Mouse (Mus musculus): ENCODE results near the gene Zfp385a. TPM values are rescaled to one million over a fixed set of nuclear protein-coding genes. Genes with fewer than 3 reads are reported as not detected.

Gene Zfp385a
- polyA plus RNA-seq (2014; fragmentation: Nextera tagmentation; extraction: Ambion mirVana): 26.1 and 27.5 TPM in 2 replicates

- Histone ChIP-seq H3K4me1 (ENCODE audit: control insufficient read depth, insufficient read depth, low read length) (peaks cover 18% of the 10 kb centered on the region), H3K27ac (ENCODE audit: low read depth, low read length) (no peak within 1 kb of the TSS), H3K9me3 (ENCODE audit: control insufficient read depth, low read length) (no peaks in the 10 kb centered on the region), H3K36me3 (ENCODE audit: control insufficient read depth, insufficient read depth, low read length) (peaks cover 2% of the 10 kb centered on the region; the same call in 1 of the 2 replicates), H3K4me2 (ENCODE audit: low read depth) (peak within 1 kb of the TSS; percentile 94), H3K9ac (ENCODE audit: low read length) (peak within 1 kb of the TSS; percentile 55), H3K4me3 (ENCODE audit: low read depth, low read length) (peak within 1 kb of the TSS; percentile 53), H3K27me3 (ENCODE audit: control insufficient read depth, insufficient read depth, low read length) (peaks cover 20% of the 10 kb centered on the region)
- under 1% methylated on average over 26 of the region's 26 CpGs for WGBS
- DNase-seq (ENCODE audit: low spot score) (peak; percentile 31), ATAC-seq (ENCODE audit: insufficient read depth, low FRiP score, low TSS enrichment) (peak; percentile 58; the same call in 1 of the 2 replicates)
These were observed at the start of gene Zfp385a for GRCm38 (mm10) chr15:103339961-103340337. Zfp385a (minus strand) TSS chr15:103340093.

GRCm38 (mm10) chr15:103388556-103389145, 48.8 kb upstream of the Zfp385a start:
- H3K9me3 ChIP-seq (ENCODE audit: control insufficient read depth, low read length): no peaks in the 10 kb centered on the region
- H3K4me2 ChIP-seq (ENCODE audit: low read depth): no peak overlapping the region
- no peaks in the 10 kb centered on the region for H3K36me3 ChIP-seq (ENCODE audit: control insufficient read depth, insufficient read depth, low read length)
- no peak overlapping the region for H3K9ac ChIP-seq (ENCODE audit: low read length)
- WGBS: 57% methylated on average over 4 of the region's 4 CpGs
- no peak for DNase-seq (ENCODE audit: low spot score)
- H3K4me1 ChIP-seq (ENCODE audit: control insufficient read depth, insufficient read depth, low read length): no peaks in the 10 kb centered on the region
- no peak overlapping the region for H3K4me3 ChIP-seq (ENCODE audit: low read depth, low read length)
- ATAC-seq (ENCODE audit: insufficient read depth, low FRiP score, low TSS enrichment): no peak
- no peak overlapping the region for H3K27ac ChIP-seq (ENCODE audit: low read depth, low read length)
- H3K27me3 ChIP-seq (ENCODE audit: control insufficient read depth, insufficient read depth, low read length): no peaks in the 10 kb centered on the region

- H3K36me3 ChIP-seq (ENCODE audit: control insufficient read depth, insufficient read depth, low read length): no peaks in the 10 kb centered on the region
- 70% methylated on average over 7 of the region's 7 CpGs for WGBS
- no peak overlapping the region for H3K9ac ChIP-seq (ENCODE audit: low read length)
- H3K4me2 ChIP-seq (ENCODE audit: low read depth): no peak overlapping the region
- no peak overlapping the region for H3K4me3 ChIP-seq (ENCODE audit: low read depth, low read length)
- no peaks in the 10 kb centered on the region for H3K27me3 ChIP-seq (ENCODE audit: control insufficient read depth, insufficient read depth, low read length)
- H3K4me1 ChIP-seq (ENCODE audit: control insufficient read depth, insufficient read depth, low read length): no peaks in the 10 kb centered on the region
- ATAC-seq (ENCODE audit: insufficient read depth, low FRiP score, low TSS enrichment) (no peak), DNase-seq (ENCODE audit: low spot score) (no peak)
- H3K27ac ChIP-seq (ENCODE audit: low read depth, low read length): no peak overlapping the region
- H3K9me3 ChIP-seq (ENCODE audit: control insufficient read depth, low read length): no peaks in the 10 kb centered on the region
These were observed 44.0 kb upstream of the Zfp385a start for GRCm38 (mm10) chr15:103383771-103384488.

- no peaks in the 10 kb centered on the region for H3K4me1 ChIP-seq (ENCODE audit: control insufficient read depth, insufficient read depth, low read length)
- no peak overlapping the region for H3K4me2 ChIP-seq (ENCODE audit: low read depth)
- H3K4me3 ChIP-seq (ENCODE audit: low read depth, low read length): no peak overlapping the region
- no peak for ATAC-seq (ENCODE audit: insufficient read depth, low FRiP score, low TSS enrichment)
- 13% methylated on average over 5 of the region's 5 CpGs for WGBS
- H3K36me3 ChIP-seq (ENCODE audit: control insufficient read depth, insufficient read depth, low read length): no peaks in the 10 kb centered on the region
- no peak overlapping the region for H3K27ac ChIP-seq (ENCODE audit: low read depth, low read length)
- H3K9ac ChIP-seq (ENCODE audit: low read length): no peak overlapping the region
- no peak for DNase-seq (ENCODE audit: low spot score)
- H3K27me3 ChIP-seq (ENCODE audit: control insufficient read depth, insufficient read depth, low read length): no peaks in the 10 kb centered on the region
- H3K9me3 ChIP-seq (ENCODE audit: control insufficient read depth, low read length): no peaks in the 10 kb centered on the region
These were observed 43.0 kb upstream of the Zfp385a start for GRCm38 (mm10) chr15:103382795-103383406.

- H3K9ac ChIP-seq (ENCODE audit: low read length): no peak overlapping the region
- no peaks in the 10 kb centered on the region for H3K36me3 ChIP-seq (ENCODE audit: control insufficient read depth, insufficient read depth, low read length)
- no peak for ATAC-seq (ENCODE audit: insufficient read depth, low FRiP score, low TSS enrichment)
- WGBS: 89% methylated on average over 2 of the region's 2 CpGs
- H3K4me1 ChIP-seq (ENCODE audit: control insufficient read depth, insufficient read depth, low read length): no peaks in the 10 kb centered on the region
- no peak for DNase-seq (ENCODE audit: low spot score)
- no peak overlapping the region for H3K4me3 ChIP-seq (ENCODE audit: low read depth, low read length)
- no peak overlapping the region for H3K27ac ChIP-seq (ENCODE audit: low read depth, low read length)
- no peak overlapping the region for H3K4me2 ChIP-seq (ENCODE audit: low read depth)
- H3K27me3 ChIP-seq (ENCODE audit: control insufficient read depth, insufficient read depth, low read length): no peaks in the 10 kb centered on the region
- H3K9me3 ChIP-seq (ENCODE audit: control insufficient read depth, low read length): no peaks in the 10 kb centered on the region
These were observed 42.2 kb upstream of the Zfp385a start for GRCm38 (mm10) chr15:103382075-103382474.

GRCm38 (mm10) chr15:103378665-103379356, 38.9 kb upstream of the Zfp385a start:
- WGBS: 65% methylated on average over 3 of the region's 3 CpGs
- no peak for ATAC-seq (ENCODE audit: insufficient read depth, low FRiP score, low TSS enrichment)
- Histone ChIP-seq H3K36me3 (ENCODE audit: control insufficient read depth, insufficient read depth, low read length) (no peaks in the 10 kb centered on the region), H3K27me3 (ENCODE audit: control insufficient read depth, insufficient read depth, low read length) (no peaks in the 10 kb centered on the region), H3K9ac (ENCODE audit: low read length) (no peak overlapping the region), H3K4me3 (ENCODE audit: low read depth, low read length) (no peak overlapping the region), H3K4me1 (ENCODE audit: control insufficient read depth, insufficient read depth, low read length) (no peaks in the 10 kb centered on the region), H3K27ac (ENCODE audit: low read depth, low read length) (no peak overlapping the region), H3K4me2 (ENCODE audit: low read depth) (no peak overlapping the region), H3K9me3 (ENCODE audit: control insufficient read depth, low read length) (no peaks in the 10 kb centered on the region)
- no peak for DNase-seq (ENCODE audit: low spot score)

GRCm38 (mm10) chr15:103377752-103378664, 38.1 kb upstream of the Zfp385a start:
- no peaks in the 10 kb centered on the region for H3K27me3 ChIP-seq (ENCODE audit: control insufficient read depth, insufficient read depth, low read length)
- H3K4me1 ChIP-seq (ENCODE audit: control insufficient read depth, insufficient read depth, low read length): no peaks in the 10 kb centered on the region
- DNase-seq (ENCODE audit: low spot score): no peak
- WGBS: 76% methylated on average over 3 of the region's 3 CpGs
- no peak overlapping the region for H3K9ac ChIP-seq (ENCODE audit: low read length)
- H3K4me2 ChIP-seq (ENCODE audit: low read depth): no peak overlapping the region
- H3K9me3 ChIP-seq (ENCODE audit: control insufficient read depth, low read length): no peaks in the 10 kb centered on the region
- H3K27ac ChIP-seq (ENCODE audit: low read depth, low read length): no peak overlapping the region
- H3K4me3 ChIP-seq (ENCODE audit: low read depth, low read length): no peak overlapping the region
- no peak for ATAC-seq (ENCODE audit: insufficient read depth, low FRiP score, low TSS enrichment)
- H3K36me3 ChIP-seq (ENCODE audit: control insufficient read depth, insufficient read depth, low read length): no peaks in the 10 kb centered on the region

GRCm38 (mm10) chr15:103376837-103377269, 37.0 kb upstream of the Zfp385a start:
- no peak overlapping the region for H3K27ac ChIP-seq (ENCODE audit: low read depth, low read length)
- ATAC-seq (ENCODE audit: insufficient read depth, low FRiP score, low TSS enrichment) (no peak), DNase-seq (ENCODE audit: low spot score) (no peak)
- H3K27me3 ChIP-seq (ENCODE audit: control insufficient read depth, insufficient read depth, low read length): no peaks in the 10 kb centered on the region
- H3K4me1 ChIP-seq (ENCODE audit: control insufficient read depth, insufficient read depth, low read length): no peaks in the 10 kb centered on the region
- no peak overlapping the region for H3K4me3 ChIP-seq (ENCODE audit: low read depth, low read length)
- no peak overlapping the region for H3K9ac ChIP-seq (ENCODE audit: low read length)
- no peaks in the 10 kb centered on the region for H3K36me3 ChIP-seq (ENCODE audit: control insufficient read depth, insufficient read depth, low read length)
- 73% methylated on average over 8 of the region's 8 CpGs for WGBS
- no peaks in the 10 kb centered on the region for H3K9me3 ChIP-seq (ENCODE audit: control insufficient read depth, low read length)
- no peak overlapping the region for H3K4me2 ChIP-seq (ENCODE audit: low read depth)

Measured in neural tube, embryonic 11.5 days (tissue).